Mouse (Mus musculus): ENCODE results near the gene Egfl7. TPM values are rescaled to one million over a fixed set of nuclear protein-coding genes. Genes with fewer than 3 reads are reported as not detected.

The Egfl7 gene
- total RNA-seq, 1 experiment, result 104 TPM

DNA sequence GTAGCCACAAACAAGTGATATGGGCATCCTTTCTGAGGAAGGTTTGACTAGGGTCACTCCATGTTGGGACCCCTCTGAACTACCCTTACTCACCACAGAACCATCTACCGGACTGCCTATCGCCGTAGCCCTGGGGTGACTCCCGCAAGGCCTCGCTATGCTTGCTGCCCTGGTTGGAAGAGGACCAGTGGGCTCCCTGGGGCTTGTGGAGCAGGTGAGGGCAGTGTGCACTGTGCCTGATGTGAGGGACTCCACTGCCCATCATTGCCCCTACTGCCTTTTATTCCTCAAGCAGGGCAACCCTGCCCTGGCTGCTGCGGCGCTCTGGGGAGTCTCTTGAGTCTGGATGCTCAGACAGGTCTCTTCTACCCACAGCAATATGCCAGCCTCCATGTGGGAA lies 10.5 kb downstream of the Egfl7 start:
- in situ Hi-C loops (cut with MboI; ENCODE audit: low sequenced_read_pairs in 2 of 2, unreplicated experiment in 2 of 2), result no loop called here
- no peak overlapping the region for H3K4me3 ChIP-seq (ENCODE audit: insufficient read depth in 1 of 2, low read depth in 1 of 2, low read length in 2 of 2, poor library complexity in 1 of 2, severe bottlenecking in 1 of 2)
- H3K9ac ChIP-seq (ENCODE audit: insufficient read depth, low read depth, low read length, poor library complexity, severe bottlenecking), result no peak overlapping the region
- no peaks in the 10 kb centered on the region for H3K9me3 ChIP-seq (ENCODE audit: control insufficient read depth, insufficient read depth, low read depth, low read length)
- H3K27ac ChIP-seq (ENCODE audit: insufficient read depth, low read depth, low read length, poor library complexity, severe bottlenecking), result no peak overlapping the region
- H3K36me3 ChIP-seq (ENCODE audit: control insufficient read depth, insufficient read depth, low read length, poor library complexity, severe bottlenecking), result peaks cover 28% of the 10 kb centered on the region
- peaks cover 2 to 19% of the 10 kb centered on the region in 2 experiments; a peak in 3 of 4 replicates for H3K4me1 ChIP-seq (ENCODE audit: control insufficient read depth in 2 of 2, insufficient read depth in 2 of 2, low read length in 2 of 2, poor library complexity in 1 of 2)
- DNase-seq (ENCODE audit: low read depth, low spot score), result no peak
- TF ChIP-seq ZNF384 (IDR thresholded peaks at IDR 0.05; ENCODE audit: low read depth, low read length) (no peak), MAFK (IDR thresholded peaks at IDR 0.05; ENCODE audit: insufficient read depth, low read depth, low read length) (no peak), ZC3H11A (IDR thresholded peaks at IDR 0.05; ENCODE audit: borderline replicate concordance, low read depth, low read length) (no peak), CHD2 (IDR thresholded peaks at IDR 0.05; ENCODE audit: low read depth, low read length) (no peak), HCFC1 (IDR thresholded peaks at IDR 0.05; ENCODE audit: borderline replicate concordance, insufficient read depth, low read length) (no peak)

DNA sequence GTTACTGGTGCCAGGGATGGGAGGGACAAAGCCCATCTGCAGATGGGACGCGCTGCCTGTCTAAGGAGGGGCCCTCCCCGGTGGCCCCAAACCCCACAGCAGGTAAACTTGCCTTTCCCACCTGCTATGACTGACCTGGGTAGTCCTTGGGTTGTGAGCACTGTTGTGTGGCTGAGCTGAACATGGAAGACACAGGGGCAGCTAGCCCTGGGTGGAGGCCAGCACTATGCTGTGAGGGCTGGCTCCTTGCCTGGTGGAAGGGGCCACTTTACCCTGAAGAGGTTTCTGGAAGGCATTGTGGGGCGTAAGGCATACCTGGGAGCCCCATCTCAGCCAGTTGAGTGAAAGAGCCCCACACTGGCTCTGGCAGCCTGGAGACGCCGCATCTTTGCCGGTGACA lies 11.1 kb downstream of the Egfl7 start:
- Histone ChIP-seq H3K9ac (ENCODE audit: insufficient read depth, low read depth, low read length, poor library complexity, severe bottlenecking) (no peak overlapping the region), H3K27ac (ENCODE audit: insufficient read depth, low read depth, low read length, poor library complexity, severe bottlenecking) (no peak overlapping the region), H3K9me3 (ENCODE audit: control insufficient read depth, insufficient read depth, low read depth, low read length) (no peaks in the 10 kb centered on the region), H3K4me1 (ENCODE audit: control insufficient read depth in 2 of 2, insufficient read depth in 2 of 2, low read length in 2 of 2, poor library complexity in 1 of 2) (peaks cover 2 to 16% of the 10 kb centered on the region in 2 experiments; a peak in 3 of 4 replicates), H3K4me3 (ENCODE audit: insufficient read depth in 1 of 2, low read depth in 1 of 2, low read length in 2 of 2, poor library complexity in 1 of 2, severe bottlenecking in 1 of 2) (no peak overlapping the region), H3K36me3 (ENCODE audit: control insufficient read depth, insufficient read depth, low read length, poor library complexity, severe bottlenecking) (peaks cover 30% of the 10 kb centered on the region)
- no peak for TF ChIP-seq CHD2 (IDR thresholded peaks at IDR 0.05; ENCODE audit: low read depth, low read length)
- TF ChIP-seq ZNF384 (IDR thresholded peaks at IDR 0.05; ENCODE audit: low read depth, low read length), result no peak
- TF ChIP-seq MAFK (IDR thresholded peaks at IDR 0.05; ENCODE audit: insufficient read depth, low read depth, low read length), result no peak
- TF ChIP-seq ZC3H11A (IDR thresholded peaks at IDR 0.05; ENCODE audit: borderline replicate concordance, low read depth, low read length), result no peak
- TF ChIP-seq HCFC1 (IDR thresholded peaks at IDR 0.05; ENCODE audit: borderline replicate concordance, insufficient read depth, low read length), result no peak
- in situ Hi-C loops (cut with MboI; ENCODE audit: low sequenced_read_pairs in 2 of 2, unreplicated experiment in 2 of 2), result no loop called here
- no peak for DNase-seq (ENCODE audit: low read depth, low spot score)

DNA sequence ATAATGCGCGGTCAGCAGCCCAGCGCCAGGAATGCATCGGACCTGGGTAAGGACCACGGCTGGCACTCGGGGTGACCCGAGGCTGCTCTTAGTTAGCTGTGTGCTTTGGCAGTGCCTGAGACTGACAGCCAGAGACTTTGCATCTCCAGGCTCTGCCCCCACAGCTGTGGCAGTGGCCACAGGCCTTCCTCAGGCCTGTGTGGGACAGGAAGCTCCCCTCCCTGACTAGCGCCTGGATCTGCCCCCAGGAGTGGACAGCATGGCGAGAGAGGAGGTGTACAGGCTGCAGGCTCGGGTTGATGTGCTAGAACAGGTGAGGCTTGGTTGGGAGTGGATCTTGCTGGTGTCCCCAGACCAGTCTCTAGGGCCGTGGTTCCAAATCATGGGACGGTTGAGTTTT lies 11.6 kb downstream of the Egfl7 start:
- Histone ChIP-seq H3K36me3 (ENCODE audit: control insufficient read depth, insufficient read depth, low read length, poor library complexity, severe bottlenecking) (peaks cover 33% of the 10 kb centered on the region), H3K4me1 (ENCODE audit: control insufficient read depth in 2 of 2, insufficient read depth in 2 of 2, low read length in 2 of 2, poor library complexity in 1 of 2) (peaks cover 2 to 16% of the 10 kb centered on the region in 2 experiments; a peak in 3 of 4 replicates), H3K9me3 (ENCODE audit: control insufficient read depth, insufficient read depth, low read depth, low read length) (no peaks in the 10 kb centered on the region), H3K4me3 (ENCODE audit: insufficient read depth in 1 of 2, low read depth in 1 of 2, low read length in 2 of 2, poor library complexity in 1 of 2, severe bottlenecking in 1 of 2) (no peak overlapping the region), H3K9ac (ENCODE audit: insufficient read depth, low read depth, low read length, poor library complexity, severe bottlenecking) (no peak overlapping the region), H3K27ac (ENCODE audit: insufficient read depth, low read depth, low read length, poor library complexity, severe bottlenecking) (no peak overlapping the region)
- in situ Hi-C loops (cut with MboI; ENCODE audit: low sequenced_read_pairs in 2 of 2, unreplicated experiment in 2 of 2), result no loop called here
- no peak for TF ChIP-seq ZNF384 (IDR thresholded peaks at IDR 0.05; ENCODE audit: low read depth, low read length)
- no peak for TF ChIP-seq HCFC1 (IDR thresholded peaks at IDR 0.05; ENCODE audit: borderline replicate concordance, insufficient read depth, low read length)
- no peak for TF ChIP-seq CHD2 (IDR thresholded peaks at IDR 0.05; ENCODE audit: low read depth, low read length)
- no peak for TF ChIP-seq MAFK (IDR thresholded peaks at IDR 0.05; ENCODE audit: insufficient read depth, low read depth, low read length)
- TF ChIP-seq ZC3H11A (IDR thresholded peaks at IDR 0.05; ENCODE audit: borderline replicate concordance, low read depth, low read length), result no peak
- DNase-seq (ENCODE audit: low read depth, low spot score), result no peak

DNA sequence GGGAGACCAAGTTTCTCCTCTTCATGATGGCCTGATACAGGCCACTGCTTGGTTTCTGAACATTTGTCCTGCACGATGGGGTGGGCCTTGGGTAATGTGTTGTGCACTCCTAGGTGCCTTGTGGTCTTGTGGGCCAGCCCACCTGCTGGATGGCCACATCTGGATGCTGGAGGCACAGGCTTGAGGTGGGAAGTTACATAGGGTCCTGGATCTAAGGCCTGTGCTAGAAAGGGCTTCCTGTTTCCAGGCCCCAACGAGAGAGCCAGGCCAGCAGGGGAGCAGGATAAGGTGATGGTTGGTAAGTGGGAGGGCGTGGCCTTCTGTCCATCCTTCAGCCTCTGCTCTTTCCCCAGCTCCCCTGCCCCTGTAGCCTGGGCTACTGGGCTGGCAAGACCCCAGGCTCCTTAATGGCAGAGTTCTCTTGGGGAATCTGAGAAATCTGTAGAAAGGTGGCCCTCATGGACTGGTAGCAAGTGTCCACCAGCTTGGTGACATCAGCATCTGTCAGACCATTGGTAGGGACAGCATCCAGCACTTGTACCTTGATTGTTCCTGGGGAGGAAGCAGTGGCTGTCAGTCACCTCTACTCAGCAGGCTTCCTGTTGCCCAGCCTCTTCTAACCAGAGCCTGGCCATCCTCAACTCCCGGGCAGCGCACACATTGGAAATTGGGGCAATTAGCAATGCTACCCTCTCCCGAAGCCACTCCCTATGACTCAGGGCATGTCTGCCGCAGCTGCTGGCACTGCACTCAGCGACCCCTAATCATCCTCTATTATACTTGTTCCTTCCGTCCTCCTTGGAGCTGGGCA lies 13.6 kb downstream of the Egfl7 start:
- TF ChIP-seq CHD2 (IDR thresholded peaks at IDR 0.05; ENCODE audit: low read depth, low read length), result no peak
- TF ChIP-seq ZC3H11A (IDR thresholded peaks at IDR 0.05; ENCODE audit: borderline replicate concordance, low read depth, low read length), result no peak
- no peak for TF ChIP-seq MAFK (IDR thresholded peaks at IDR 0.05; ENCODE audit: insufficient read depth, low read depth, low read length)
- no peak for TF ChIP-seq ZNF384 (IDR thresholded peaks at IDR 0.05; ENCODE audit: low read depth, low read length)
- TF ChIP-seq HCFC1 (IDR thresholded peaks at IDR 0.05; ENCODE audit: borderline replicate concordance, insufficient read depth, low read length), result no peak
- H3K36me3 ChIP-seq (ENCODE audit: control insufficient read depth, insufficient read depth, low read length, poor library complexity, severe bottlenecking), result peaks cover 37% of the 10 kb centered on the region
- H3K9me3 ChIP-seq (ENCODE audit: control insufficient read depth, insufficient read depth, low read depth, low read length), result no peaks in the 10 kb centered on the region
- H3K27ac ChIP-seq (ENCODE audit: insufficient read depth, low read depth, low read length, poor library complexity, severe bottlenecking), result no peak overlapping the region
- no peak overlapping the region for H3K9ac ChIP-seq (ENCODE audit: insufficient read depth, low read depth, low read length, poor library complexity, severe bottlenecking)
- H3K4me1 ChIP-seq (ENCODE audit: control insufficient read depth in 2 of 2, insufficient read depth in 2 of 2, low read length in 2 of 2, poor library complexity in 1 of 2), result peaks cover 0 to 11% of the 10 kb centered on the region in 2 experiments; a peak in 2 of 4 replicates
- no peak overlapping the region for H3K4me3 ChIP-seq (ENCODE audit: insufficient read depth in 1 of 2, low read depth in 1 of 2, low read length in 2 of 2, poor library complexity in 1 of 2, severe bottlenecking in 1 of 2)
- in situ Hi-C loops (cut with MboI; ENCODE audit: low sequenced_read_pairs in 2 of 2, unreplicated experiment in 2 of 2), result no loop called here
- no peak for DNase-seq (ENCODE audit: low read depth, low spot score)
